Mouse (Mus musculus) activated CD4-positive, CD25-positive, alpha-beta regulatory T cell (primary cell): ENCODE data around the gene Olfr376. TPM values are rescaled to one million over a fixed set of nuclear protein-coding genes. Genes with fewer than 3 reads are reported as not detected.

Source experiments
- polyA plus RNA-seq, 2 experiments: library from polyadenylated mRNA; unstranded; fragments of 100-300 nt; shearing (Covaris generic); gene quantifications; one replicate each; pipeline ENCODE4 v1.2.1; 2017

Olfr376 gene
- polyA plus RNA-seq: not detected

GRCm38 (mm10) chr11:73370946-73371345, at the start of gene Olfr376:
Gene Olfr376 (plus strand): TSS chr11:73371246.

GRCm38 (mm10) chr11:73329442-73329841, 41.6 kb upstream of the Olfr376 start, which contains the start of the genes Aspa, Gm49340 and Spata22:
Gene Aspa (minus strand): TSS chr11:73329596.
Gene Gm49340 (plus strand): TSS chr11:73329741.
Gene Spata22 (plus strand): TSS chr11:73329741.

DNA sequence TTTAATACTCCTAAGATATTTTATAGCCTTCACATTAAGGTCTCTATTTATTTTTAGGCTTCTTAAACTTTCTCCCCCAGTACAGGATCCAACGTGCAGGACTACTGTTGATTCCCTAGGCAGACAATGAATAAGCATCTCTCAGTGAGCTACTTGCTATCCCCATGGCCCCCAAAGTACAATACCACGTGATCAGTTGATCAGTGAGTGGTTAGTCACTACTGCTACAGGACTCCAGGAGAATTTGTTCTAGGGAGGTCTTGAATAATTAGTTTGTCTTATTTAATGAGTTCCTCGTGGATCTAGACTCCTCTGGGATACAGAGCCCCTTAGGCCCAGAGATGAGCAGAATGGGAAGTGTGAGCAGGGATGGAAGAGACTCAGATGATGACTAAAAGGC, 20.6 kb upstream of the Olfr376 start, which contains the start of gene Olfr20:
Gene Olfr20, plus strand, starts transcription at position 301 of the 400 bp plus-strand sequence.

GRCm38 (mm10) chr11:73399514-73399913, 28.5 kb downstream of the Olfr376 start, which contains the start of gene Olfr1:
Gene Olfr1 (minus strand): TSS chr11:73399614.

Other genes starting within 250 kb of the Olfr376 start
- 10 to 100 TPM; 14.4 to 20.1 TPM for gene Haspin, start 233.0 kb upstream of the Olfr376 start, polyA plus RNA-seq
- under 1 TPM; 0.19 to 0.61 TPM for gene P2rx5, start 210.8 kb upstream of the Olfr376 start, polyA plus RNA-seq
- 100 to 1,000 TPM in 1 of 2 experiments, 10 to 100 TPM in 1; 60.0 to 102 TPM for gene Emc6, start 194.2 kb upstream of the Olfr376 start, polyA plus RNA-seq
- 10 to 100 TPM; 29.9 to 32.4 TPM for gene Tax1bp3, start 194.2 kb upstream of the Olfr376 start, polyA plus RNA-seq
- gene Ctns, start 172.2 kb upstream of the Olfr376 start, polyA plus RNA-seq: 10 to 100 TPM; 11.4 to 11.7 TPM
- 1 to 10 TPM; 6.0 to 7.6 TPM for gene Shpk, start 171.8 kb upstream of the Olfr376 start, polyA plus RNA-seq
- gene Trpv1, start 137.0 kb upstream of the Olfr376 start, polyA plus RNA-seq: not detected
- gene Trpv3, start 103.9 kb upstream of the Olfr376 start, polyA plus RNA-seq: under 1 TPM in 1 of 2 experiments, not detected in 1; 0.05 TPM
- under 1 TPM in 1 of 2 experiments, not detected in 1; 0.16 TPM for gene Aspa, start 41.6 kb upstream of the Olfr376 start, polyA plus RNA-seq
- gene Gm49340, start 41.5 kb upstream of the Olfr376 start, polyA plus RNA-seq: not detected
- gene Spata22, start 41.5 kb upstream of the Olfr376 start, polyA plus RNA-seq: not detected
- under 1 TPM in 1 of 2 experiments, not detected in 1; 0.07 TPM for gene Olfr20, start 20.5 kb upstream of the Olfr376 start, polyA plus RNA-seq
- not detected for gene Olfr1, start 28.4 kb downstream of the Olfr376 start, polyA plus RNA-seq
- not detected for gene Olfr378, start 57.2 kb downstream of the Olfr376 start, polyA plus RNA-seq
- under 1 TPM in 1 of 2 experiments, not detected in 1; 0.10 TPM for gene Olfr380, start 86.3 kb downstream of the Olfr376 start, polyA plus RNA-seq
- not detected for gene Olfr381, start 120.4 kb downstream of the Olfr376 start, polyA plus RNA-seq
- gene Olfr382, start 146.0 kb downstream of the Olfr376 start, polyA plus RNA-seq: not detected
- gene Olfr385, start 221.8 kb downstream of the Olfr376 start, polyA plus RNA-seq: not detected
- under 1 TPM in 1 of 2 experiments, not detected in 1; 0.20 TPM for gene Olfr384, start 227.3 kb downstream of the Olfr376 start, polyA plus RNA-seq